Mouse (Mus musculus) small intestine, adult 2 months (tissue): ENCODE data around the gene Acap2.

Source experiments
- CTCF ChIP-seq: fragments of 200-500 bp; IDR thresholded peaks from 2 replicates; pipeline ENCODE4 v1.5.1; 2012; ENCODE audit warnings: low read depth, mild to moderate bottlenecking, control low read depth, inconsistent platforms, low read length, moderate library complexity, mixed read lengths; ENCODE audit not compliant: insufficient replicate concordance, insufficient read length; ENCODE audit errors: extremely low read depth
- POLR2A ChIP-seq: fragments of 200-500 bp; IDR thresholded peaks from 2 replicates; pipeline ENCODE4 v1.6.1; 2012; ENCODE audit warnings: low read depth, mild to moderate bottlenecking, control low read depth, inconsistent platforms, low read length, moderate library complexity

DNA sequence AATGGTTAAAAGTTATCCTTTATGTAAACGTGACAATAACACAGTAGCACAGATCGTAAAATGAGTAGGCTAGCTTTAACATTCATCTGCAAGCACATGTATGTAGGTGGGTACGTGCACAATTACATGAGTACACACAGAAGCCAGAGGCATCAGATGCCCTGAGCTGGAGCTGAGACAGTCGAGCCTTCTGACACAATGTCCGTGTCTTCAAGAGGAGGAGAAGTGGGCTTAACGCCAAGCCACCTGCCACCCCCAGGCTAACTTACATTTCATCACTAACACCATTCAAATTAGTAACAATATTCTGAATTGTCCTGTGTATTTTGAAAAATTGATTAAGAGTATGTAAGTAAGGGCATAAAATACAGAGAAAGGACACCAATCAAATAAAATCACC lies 40.6 kb downstream of the Acap2 start:
- TF ChIP-seq POLR2A: no peak
- no peak for TF ChIP-seq CTCF
